In the genomic region with DNA sequence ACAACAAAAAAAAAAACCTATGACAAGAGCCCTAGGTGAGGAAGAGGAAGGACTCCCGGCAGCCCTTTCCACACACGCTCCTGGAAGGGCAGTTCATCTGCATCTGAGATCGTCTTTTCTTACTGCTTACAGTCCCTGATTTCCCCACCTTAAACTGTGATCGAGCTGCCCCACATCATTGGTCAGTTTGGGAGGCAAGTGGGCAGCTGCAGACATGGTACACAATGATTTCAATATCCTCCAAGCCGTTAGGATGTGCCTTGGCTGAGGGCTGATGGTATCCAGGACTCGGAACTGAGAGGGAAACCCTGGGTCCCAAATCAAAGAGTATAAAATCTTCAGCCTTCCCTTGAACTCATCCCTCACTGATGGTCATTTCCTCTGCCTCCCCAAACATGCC, we compare ENCODE assay signal across 9 mouse cellular contexts. TPM values are rescaled to one million over a fixed set of nuclear protein-coding genes. Genes with fewer than 3 reads are reported as not detected.
DNase-seq lines count a peak whose midpoint lies in the region; ATAC-seq and TF ChIP-seq lines count a peak whose summit lies in the region.
"Had no signal": no experiment of that assay in that cellular context is flagged by ENCODE, and none has a peak within 500 bp of the region (broad histone marks: within the 10 kb centered on the region; RNA-seq: fewer than 3 reads in every experiment).

No protein-coding gene starts in this region.

- ATAC-seq in heart, embryonic 11.5 days (replicated peaks; ENCODE audit: insufficient number of reproducible peaks, low FRiP score, low TSS enrichment): no peak
- ATAC-seq in liver, postnatal 0 days: no peak
- ATAC-seq in megakaryocyte progenitor cell, adult 5-6 weeks (replicated peaks; ENCODE audit: poor library complexity): no peak

- no peak for DNase-seq in heart, postnatal 25 days (ENCODE audit: low spot score)
- no peak for DNase-seq in ES-E14 (ENCODE audit: low read depth, low spot score)
- DNase-seq in hindbrain, embryonic 10.5 days (ENCODE audit: low spot score): no peak
- DNase-seq in liver, postnatal 0 days: no peak
- no peak for DNase-seq in retina, postnatal 1 day
- DNase-seq in left cerebral cortex, postnatal 10 days (ENCODE audit: extremely low spot score in 1 of 2, low spot score in 2 of 2): no peak

- peak overlapping the region; percentile 93 for H3K4me2 ChIP-seq in heart, embryonic 11.5 days
- H3K4me2 ChIP-seq in liver, postnatal 0 days (ENCODE audit: low read depth, low read length): peak overlapping the region; percentile 83

- H3K4me3 ChIP-seq in heart, embryonic 11.5 days (ENCODE audit: low read depth, low read length): peak overlapping the region; percentile 50
- H3K4me3 ChIP-seq in ES-E14 (ENCODE audit: insufficient read depth in 1 of 2, low read depth in 1 of 2, low read length in 2 of 2, poor library complexity in 1 of 2, severe bottlenecking in 1 of 2): peak overlapping the region in 1 of 2 experiments; percentile 68; a peak in 2 of 4 replicates
- peak overlapping the region; percentile 62 for H3K4me3 ChIP-seq in hindbrain, embryonic 10.5 days
- H3K4me3 ChIP-seq in liver, postnatal 0 days (ENCODE audit: low read depth, low read length): peak overlapping the region; percentile 40; the same call in 1 of the 2 replicates

- no peak for TF ChIP-seq CTCF in liver, postnatal 0 days (IDR thresholded peaks at IDR 0.05; ENCODE audit: low read depth)

- H3K36me3 ChIP-seq in heart, embryonic 11.5 days (ENCODE audit: control insufficient read depth, insufficient read depth, low read length): no peaks in the 10 kb centered on the region
- no peaks in the 10 kb centered on the region for H3K36me3 ChIP-seq in ES-E14 (ENCODE audit: control insufficient read depth, insufficient read depth, low read length, poor library complexity, severe bottlenecking)
- H3K36me3 ChIP-seq in hindbrain, embryonic 10.5 days: no peaks in the 10 kb centered on the region
- no peaks in the 10 kb centered on the region for H3K36me3 ChIP-seq in liver, postnatal 0 days (replicated peaks; ENCODE audit: insufficient read depth, low read length)

- peaks cover 6% of the 10 kb centered on the region; the same call in 1 of the 2 replicates for H3K4me1 ChIP-seq in heart, embryonic 11.5 days (ENCODE audit: control insufficient read depth, insufficient read depth, low read length)
- H3K4me1 ChIP-seq in ES-E14 (ENCODE audit: control insufficient read depth in 2 of 2, insufficient read depth in 2 of 2, low read length in 2 of 2, poor library complexity in 1 of 2): no peaks in the 10 kb centered on the region; a peak in 1 of 4 replicates
- H3K4me1 ChIP-seq in hindbrain, embryonic 10.5 days (replicated peaks): peaks cover 22% of the 10 kb centered on the region
- peaks cover 19% of the 10 kb centered on the region for H3K4me1 ChIP-seq in liver, postnatal 0 days (ENCODE audit: insufficient read depth)

- WGBS in heart, embryonic 11.5 days (ENCODE audit: insufficient replicate concordance): 27% methylated on average over 6 of the region's 6 CpGs
- 35% methylated on average over 6 of the region's 6 CpGs for WGBS in hindbrain, embryonic 10.5 days
- WGBS in liver, postnatal 0 days (ENCODE audit: insufficient replicate concordance): 48% methylated on average over 6 of the region's 6 CpGs

- H3K27ac ChIP-seq in heart, embryonic 11.5 days (ENCODE audit: low read depth, low read length): no peak overlapping the region
- no peak overlapping the region for H3K27ac ChIP-seq in ES-E14 (ENCODE audit: insufficient read depth, low read depth, low read length, poor library complexity, severe bottlenecking)
- peak overlapping the region; percentile 83; the same call in 1 of the 2 replicates for H3K27ac ChIP-seq in hindbrain, embryonic 10.5 days
- no peak overlapping the region for H3K27ac ChIP-seq in liver, postnatal 0 days (ENCODE audit: low read depth)

- no peak overlapping the region; the same call in 1 of the 2 replicates for H3K9ac ChIP-seq in heart, embryonic 11.5 days (ENCODE audit: low read depth, low read length)
- peak overlapping the region; percentile 11; the same call in 1 of the 2 replicates for H3K9ac ChIP-seq in ES-E14 (ENCODE audit: insufficient read depth, low read depth, low read length, poor library complexity, severe bottlenecking)
- peak overlapping the region; percentile 35; the same call in 1 of the 2 replicates for H3K9ac ChIP-seq in liver, postnatal 0 days (replicated peaks)

- H3K27me3 ChIP-seq in heart, embryonic 11.5 days (ENCODE audit: control insufficient read depth, insufficient read depth, low read length): peaks cover 19% of the 10 kb centered on the region
- peaks cover 20% of the 10 kb centered on the region for H3K27me3 ChIP-seq in hindbrain, embryonic 10.5 days (ENCODE audit: insufficient read depth, poor library complexity, severe bottlenecking)
- no peaks in the 10 kb centered on the region for H3K27me3 ChIP-seq in liver, postnatal 0 days (ENCODE audit: insufficient read depth, low read length)

- in situ Hi-C loops in ES-E14 (cut with MboI; ENCODE audit: low sequenced_read_pairs in 2 of 2, unreplicated experiment in 2 of 2): no loop called here

- intact Hi-C loops in heart, postnatal 25 days (cut with DNase I): no loop called here
- intact Hi-C loops in left cerebral cortex, postnatal 10 days (cut with DNase I): no loop called here

- no peak for TF ChIP-seq EP300 in liver, postnatal 0 days (IDR thresholded peaks at IDR 0.05; ENCODE audit: low read depth)

- H3K9me3 ChIP-seq in heart, embryonic 11.5 days (replicated peaks; ENCODE audit: control insufficient read depth, low read length): no peaks in the 10 kb centered on the region
- no peaks in the 10 kb centered on the region for H3K9me3 ChIP-seq in ES-E14 (ENCODE audit: control insufficient read depth, insufficient read depth, low read depth, low read length)
- H3K9me3 ChIP-seq in hindbrain, embryonic 10.5 days: no peaks in the 10 kb centered on the region
- no peaks in the 10 kb centered on the region for H3K9me3 ChIP-seq in liver, postnatal 0 days (ENCODE audit: low read length)

TF ChIP-seq in ES-E14, 5 proteins besides CTCF, POLR2A, EP300 and RAD21:
- TF ChIP-seq ZC3H11A (IDR thresholded peaks at IDR 0.05; ENCODE audit: borderline replicate concordance, low read depth, low read length): no peak
- TF ChIP-seq CHD2 (IDR thresholded peaks at IDR 0.05; ENCODE audit: low read depth, low read length): no peak
- TF ChIP-seq MAFK (IDR thresholded peaks at IDR 0.05; ENCODE audit: insufficient read depth, low read depth, low read length): no peak
- no peak for TF ChIP-seq HCFC1 (IDR thresholded peaks at IDR 0.05; ENCODE audit: borderline replicate concordance, insufficient read depth, low read length)
- TF ChIP-seq ZNF384 (IDR thresholded peaks at IDR 0.05; ENCODE audit: low read depth, low read length): no peak

RNA-seq across cellular contexts. Expression of a gene that starts 0.7 kb away (rescaled TPM):
- 1.6 and 1.8 TPM in 2 replicates for polyA plus RNA-seq in heart, embryonic 11.5 days (2014; fragmentation: Nextera tagmentation; extraction: Ambion mirVana)
- 1 to 10 TPM in 1 of 2 experiments, under 1 TPM in 1; 0.49 to 1.5 TPM for total RNA-seq in heart, postnatal 25 days (2021)
- 37.0 and 79.2 TPM in 2 replicates for total RNA-seq in ES-E14 (2012; rRNA removed)
- polyA plus RNA-seq in hindbrain, embryonic 10.5 days (2016; fragmentation: Nextera tagmentation; extraction: Ambion mirVana): 8.8 and 20.4 TPM in 2 replicates
- 1.8 TPM in 2 replicates for polyA plus RNA-seq in liver, postnatal 0 days (2015; fragmentation: Nextera tagmentation; extraction: Ambion mirVana)
- 100 to 1,000 TPM; 333 TPM for total RNA-seq in left cerebral cortex, postnatal 10 days (2021)
- 5.1 and 8.7 TPM in 2 replicates for total RNA-seq in megakaryocyte progenitor cell, adult 5-6 weeks (2015)
- 6.8 and 10.4 TPM in 2 replicates for total RNA-seq in megakaryocyte progenitor cell, adult 5-6 weeks (2017)
- total RNA-seq: monocyte, adult 5-6 weeks had no signal

RNA-seq across cellular contexts. Expression of a gene that starts 27.6 kb away (rescaled TPM):
- polyA plus RNA-seq in heart, embryonic 11.5 days (2014; fragmentation: Nextera tagmentation; extraction: Ambion mirVana): 0.16 and 0.35 TPM in 2 replicates
- 1 to 10 TPM; 1.1 to 1.3 TPM for total RNA-seq in heart, postnatal 25 days (2021)
- total RNA-seq in ES-E14 (2012; rRNA removed): 1.0 and 2.2 TPM in 2 replicates
- 0.14 and 0.47 TPM in 2 replicates for polyA plus RNA-seq in hindbrain, embryonic 10.5 days (2016; fragmentation: Nextera tagmentation; extraction: Ambion mirVana)
- 31.1 and 36.2 TPM in 2 replicates for polyA plus RNA-seq in liver, postnatal 0 days (2015; fragmentation: Nextera tagmentation; extraction: Ambion mirVana)
- total RNA-seq in left cerebral cortex, postnatal 10 days (2021): under 1 TPM; 0.21 to 0.30 TPM
- 3.3 and 3.5 TPM in 2 replicates for total RNA-seq in megakaryocyte progenitor cell, adult 5-6 weeks (2015)
- 5.6 and 6.8 TPM in 2 replicates for total RNA-seq in megakaryocyte progenitor cell, adult 5-6 weeks (2017)

RNA-seq across cellular contexts. Expression of a gene that starts 46.9 kb away (rescaled TPM):
- polyA plus RNA-seq in heart, embryonic 11.5 days (2014; fragmentation: Nextera tagmentation; extraction: Ambion mirVana): 0.09 and 0.21 TPM in 2 replicates
- total RNA-seq in heart, postnatal 25 days (2021): 10 to 100 TPM; 10.7 to 11.6 TPM
- 0.26 and 0.31 TPM in 2 replicates for total RNA-seq in ES-E14 (2012; rRNA removed)
- 0.06 and 0.33 TPM in 2 replicates for polyA plus RNA-seq in hindbrain, embryonic 10.5 days (2016; fragmentation: Nextera tagmentation; extraction: Ambion mirVana)
- polyA plus RNA-seq in liver, postnatal 0 days (2015; fragmentation: Nextera tagmentation; extraction: Ambion mirVana): 63.0 and 65.0 TPM in 2 replicates
- 1 to 10 TPM in 1 of 2 experiments, under 1 TPM in 1; 0.99 to 1.2 TPM for total RNA-seq in left cerebral cortex, postnatal 10 days (2021)
- total RNA-seq in megakaryocyte progenitor cell, adult 5-6 weeks (2015): 2.8 and 3.3 TPM in 2 replicates
- total RNA-seq in megakaryocyte progenitor cell, adult 5-6 weeks (2017): 3.5 and 4.0 TPM in 2 replicates

RNA-seq across cellular contexts. Expression of a gene that starts 50.4 kb away (rescaled TPM):
- polyA plus RNA-seq in heart, embryonic 11.5 days (2014; fragmentation: Nextera tagmentation; extraction: Ambion mirVana): 17.8 and 22.1 TPM in 2 replicates
- total RNA-seq in heart, postnatal 25 days (2021): 10 to 100 TPM; 26.2 to 26.9 TPM
- 34.4 and 35.7 TPM in 2 replicates for total RNA-seq in ES-E14 (2012; rRNA removed)
- 46.9 and 51.7 TPM in 2 replicates for polyA plus RNA-seq in hindbrain, embryonic 10.5 days (2016; fragmentation: Nextera tagmentation; extraction: Ambion mirVana)
- 31.6 and 32.5 TPM in 2 replicates for polyA plus RNA-seq in liver, postnatal 0 days (2015; fragmentation: Nextera tagmentation; extraction: Ambion mirVana)
- total RNA-seq in left cerebral cortex, postnatal 10 days (2021): 10 to 100 TPM; 79.0 to 84.6 TPM
- 15.5 and 20.7 TPM in 2 replicates for total RNA-seq in megakaryocyte progenitor cell, adult 5-6 weeks (2015)
- total RNA-seq in megakaryocyte progenitor cell, adult 5-6 weeks (2017): 18.9 and 20.6 TPM in 2 replicates
